In the genomic region with DNA sequence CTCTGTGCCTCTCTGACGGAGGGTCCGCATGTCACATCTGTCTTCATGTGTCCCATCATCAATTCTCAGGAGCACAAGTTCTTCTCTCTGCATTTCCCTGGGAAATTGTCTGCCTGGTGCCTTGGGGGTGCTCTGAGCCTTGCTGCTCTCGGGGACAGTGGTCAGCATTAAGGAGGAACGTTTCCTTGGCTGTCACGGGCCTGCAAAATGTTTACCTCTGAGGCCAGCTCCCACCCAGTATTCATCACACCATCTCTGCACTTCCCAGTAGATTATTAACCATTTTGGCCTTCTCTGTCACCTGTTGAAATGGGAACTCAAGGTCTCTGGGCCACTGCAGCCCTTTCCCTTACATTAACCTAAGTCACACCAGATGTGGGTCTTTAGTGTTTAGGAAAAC, we compare ENCODE assay signal across 19 mouse cellular contexts.
"Had no signal": no experiment of that assay in that cellular context is flagged by ENCODE, and none has a peak within 500 bp of the region (broad histone marks: within the 10 kb centered on the region; RNA-seq: fewer than 3 reads in every experiment).

No protein-coding gene starts in this region.

- H3K27me3 ChIP-seq: midbrain, embryonic 12.5 days; neural tube, embryonic 13.5 days; neural tube, embryonic 15.5 days had no signal

- H3K9ac ChIP-seq: lung, embryonic 14.5 days; midbrain, embryonic 12.5 days; neural tube, embryonic 13.5 days; neural tube, embryonic 15.5 days had no signal

- ATAC-seq: midbrain, embryonic 16.5 days had no signal

- H3K36me3 ChIP-seq: midbrain, embryonic 10.5 days; midbrain, embryonic 12.5 days; neural tube, embryonic 13.5 days; neural tube, embryonic 15.5 days had no signal

- H3K4me2 ChIP-seq: lung, embryonic 14.5 days; midbrain, embryonic 12.5 days; neural tube, embryonic 13.5 days; neural tube, embryonic 15.5 days had no signal

- H3K27ac ChIP-seq: midbrain, embryonic 10.5 days; midbrain, embryonic 12.5 days; neural tube, embryonic 13.5 days; neural tube, embryonic 15.5 days had no signal

- H3K4me1 ChIP-seq: midbrain, embryonic 12.5 days had no signal

- H3K9me3 ChIP-seq: midbrain, embryonic 10.5 days; midbrain, embryonic 12.5 days; neural tube, embryonic 13.5 days; neural tube, embryonic 15.5 days had no signal

- DNase-seq: lung, adult 18-20 months; lung, embryonic 14.5 days; lung, postnatal 10 days; lung, postnatal 4 days; midbrain, embryonic 14.5 days; retina, postnatal 1 day; right cerebral cortex, adult 18-20 months; right cerebral cortex, postnatal 25 days; right cerebral cortex, postnatal 4 days; spleen, adult 18-20 months; thymus, adult 2 months; thymus, postnatal 25 days; thymus, postnatal 4 days had no signal

- H3K4me3 ChIP-seq: midbrain, embryonic 10.5 days; midbrain, embryonic 12.5 days; myocyte; neural tube, embryonic 13.5 days; neural tube, embryonic 15.5 days had no signal
